Comparison of ENCODE assay signal across 14 mouse cellular contexts in genomic region chr12:75061731-75062130, GRCm38 (mm10).
DNase-seq lines count a peak whose midpoint lies in the region; ATAC-seq lines count a peak whose summit lies in the region.
"Had no signal": no experiment of that assay in that cellular context is flagged by ENCODE, and none has a peak within 500 bp of the region (broad histone marks: within the 10 kb centered on the region; RNA-seq: fewer than 3 reads in every experiment).

No protein-coding gene starts in this region.

- H3K4me1 ChIP-seq in heart, embryonic 11.5 days (ENCODE audit: control insufficient read depth, insufficient read depth, low read length) = no peaks in the 10 kb centered on the region
- H3K4me1 ChIP-seq: kidney, embryonic 15.5 days; limb, embryonic 15.5 days had no signal

- WGBS in heart, embryonic 11.5 days (ENCODE audit: insufficient replicate concordance) = 59% methylated on average over 4 of the region's 4 CpGs

- no peak overlapping the region for H3K4me3 ChIP-seq in heart, embryonic 11.5 days (ENCODE audit: low read depth, low read length)
- H3K4me3 ChIP-seq: erythroblast, embryonic 14.5 days; gastrocnemius, adult 2 months; kidney, embryonic 15.5 days; limb, embryonic 15.5 days had no signal

- H3K9ac ChIP-seq in heart, embryonic 11.5 days (ENCODE audit: low read depth, low read length) = no peak overlapping the region
- H3K9ac ChIP-seq: kidney, embryonic 15.5 days; limb, embryonic 15.5 days had no signal

- H3K4me2 ChIP-seq in heart, embryonic 11.5 days = no peak overlapping the region
- H3K4me2 ChIP-seq: kidney, embryonic 15.5 days; limb, embryonic 15.5 days had no signal

- no peaks in the 10 kb centered on the region for H3K36me3 ChIP-seq in heart, embryonic 11.5 days (ENCODE audit: control insufficient read depth, insufficient read depth, low read length)
- H3K36me3 ChIP-seq: kidney, embryonic 15.5 days; limb, embryonic 15.5 days had no signal

- no peaks in the 10 kb centered on the region for H3K9me3 ChIP-seq in heart, embryonic 11.5 days (replicated peaks; ENCODE audit: control insufficient read depth, low read length)
- H3K9me3 ChIP-seq: kidney, embryonic 15.5 days; limb, embryonic 15.5 days had no signal

- H3K27ac ChIP-seq in heart, embryonic 11.5 days (ENCODE audit: low read depth, low read length) = no peak overlapping the region
- H3K27ac ChIP-seq: gastrocnemius, adult 2 months; kidney, embryonic 15.5 days; limb, embryonic 15.5 days had no signal

- peak; percentile 10 for DNase-seq in cerebellum, adult 9-11 months
- no peak for DNase-seq in cerebellum, adult 11-12 months
- peak; percentile 27 to 30 for DNase-seq in heart, postnatal 10 days
- peak; percentile 8 for DNase-seq in ovary, postnatal 14 days (ENCODE audit: low spot score)
- no peak for DNase-seq in ovary, adult 18-20 months (ENCODE audit: low spot score)
- peak; percentile 1 for DNase-seq in mesoderm, embryonic 11.5 days (ENCODE audit: low read depth, low spot score)
- DNase-seq: adrenal gland, postnatal 36 days; gastrocnemius, adult 2 months had no signal

- intact Hi-C loops in heart, postnatal 10 days (cut with DNase I) = no loop called here

- no peak for ATAC-seq in heart, embryonic 11.5 days (replicated peaks; ENCODE audit: insufficient number of reproducible peaks, low FRiP score, low TSS enrichment)
- ATAC-seq in megakaryocyte progenitor cell, adult 5-6 weeks (replicated peaks; ENCODE audit: poor library complexity) = no peak
- ATAC-seq: lung, postnatal 0 days had no signal

- no peaks in the 10 kb centered on the region for H3K27me3 ChIP-seq in heart, embryonic 11.5 days (ENCODE audit: control insufficient read depth, insufficient read depth, low read length)
- H3K27me3 ChIP-seq: kidney, embryonic 15.5 days; limb, embryonic 15.5 days had no signal

Comparison
In these comparisons a context has a peak if more than half of its experiments do, and no peak if none do; other contexts are left out.
1. DNase-seq: peak in cerebellum, adult 9-11 months (single experiment), heart, postnatal 10 days (2 of 2), ovary, postnatal 14 days (single experiment) and mesoderm, embryonic 11.5 days (single experiment); none in cerebellum, adult 11-12 months (single experiment) and ovary, adult 18-20 months (single experiment).